Mouse (Mus musculus): ENCODE data around the gene Epop.
A peak's percentile ranks its signal among the peaks of the same experiment; 100 is the strongest.

The Epop gene

DNA sequence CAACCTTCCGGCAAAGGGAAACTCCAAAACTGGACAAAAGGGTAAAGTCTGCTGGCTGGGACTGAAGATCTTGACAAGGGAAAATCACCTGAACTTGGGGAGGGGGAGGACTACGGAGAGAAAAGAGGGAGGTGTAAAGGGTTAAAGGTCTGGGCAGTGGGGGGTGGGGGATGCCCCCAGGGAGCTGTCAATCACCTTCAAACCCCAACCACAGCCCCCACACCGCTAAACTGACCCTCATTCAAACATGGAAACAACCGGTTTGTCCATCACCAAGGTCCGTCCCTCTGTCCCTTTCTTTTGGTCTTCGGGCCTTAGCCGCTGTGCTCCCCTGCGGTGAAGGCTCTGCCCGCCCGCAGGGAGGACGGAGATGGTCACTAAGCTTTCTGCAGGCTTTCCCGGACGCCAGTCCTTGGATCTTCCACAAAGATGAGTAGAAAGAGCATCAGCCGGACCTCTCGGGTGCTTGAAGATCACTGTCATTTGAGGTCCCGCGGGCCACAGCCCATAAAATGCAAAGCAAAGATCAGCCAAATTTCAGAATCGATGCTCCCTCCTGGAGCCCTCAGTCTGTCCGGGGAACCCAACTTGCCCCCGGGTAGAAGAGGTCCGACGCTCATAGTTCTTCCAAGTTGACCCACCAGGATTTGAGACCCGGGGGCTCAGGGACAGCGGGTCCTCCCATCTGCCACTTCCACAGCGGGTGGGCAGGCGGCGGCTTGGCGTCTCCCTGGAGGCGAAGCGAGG is 1.8 kb downstream of the Epop start:
- DNase-seq, result no peak

DNA sequence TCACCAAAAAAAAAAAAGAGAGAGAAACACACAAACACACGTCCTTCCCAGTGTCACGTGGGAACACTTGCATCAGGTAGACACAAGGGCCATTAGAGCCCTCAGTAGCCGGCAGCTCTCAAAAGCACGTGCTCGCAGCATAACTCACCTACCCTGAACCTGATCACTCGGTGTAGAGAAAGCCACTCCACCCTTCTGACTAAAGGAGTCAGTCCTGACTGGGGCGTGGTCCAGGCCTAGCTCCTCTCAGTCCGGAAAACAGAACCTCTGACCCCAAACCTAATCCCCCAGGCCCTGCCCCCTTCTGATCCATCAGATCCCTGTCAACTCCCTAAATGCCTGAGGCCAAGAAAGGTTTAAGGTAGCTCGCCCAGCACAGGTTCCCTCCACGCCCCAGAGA is 2.7 kb downstream of the Epop start:
- no peak for DNase-seq

DNA sequence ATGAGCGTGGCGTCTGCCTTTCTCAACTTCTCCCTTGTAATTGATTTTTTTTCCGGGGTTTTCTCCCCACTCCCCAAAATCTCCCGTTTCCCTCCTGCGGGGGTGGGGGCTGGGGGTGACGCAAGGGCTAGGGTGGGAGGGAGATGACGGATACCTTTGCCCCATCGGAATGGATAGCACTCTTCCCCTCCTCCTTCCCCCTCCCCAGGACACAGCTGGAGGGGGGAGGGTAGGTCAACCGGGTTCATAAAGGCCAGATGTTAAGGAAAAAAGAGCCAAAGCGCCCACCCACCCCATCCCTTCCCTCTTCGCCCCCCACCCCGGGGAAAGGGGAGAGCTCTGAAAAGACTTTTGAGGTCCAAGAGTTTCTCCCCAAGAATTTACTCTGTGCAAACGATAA is 3.1 kb downstream of the Epop start:
- DNase-seq, result no peak

DNA sequence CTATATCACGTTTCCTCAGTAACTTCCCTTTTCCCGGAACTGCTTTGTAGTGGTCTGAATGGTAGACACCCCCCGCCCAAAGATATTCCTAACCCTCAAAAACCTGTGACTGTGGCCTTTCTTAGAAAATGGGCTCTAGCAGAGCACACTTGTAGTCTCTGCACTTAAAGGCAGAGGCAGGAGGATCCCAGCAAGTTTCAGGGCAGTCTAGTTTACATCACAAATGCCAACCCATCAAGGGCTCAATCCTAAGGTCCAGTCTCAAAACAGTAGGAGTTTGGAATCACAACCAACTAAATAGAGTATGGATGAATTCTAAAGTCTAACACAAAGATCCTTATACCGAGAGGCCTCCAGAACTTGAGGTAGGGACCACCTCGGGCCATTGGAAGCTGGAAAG is 4.0 kb downstream of the Epop start:
- no peak for DNase-seq

DNA sequence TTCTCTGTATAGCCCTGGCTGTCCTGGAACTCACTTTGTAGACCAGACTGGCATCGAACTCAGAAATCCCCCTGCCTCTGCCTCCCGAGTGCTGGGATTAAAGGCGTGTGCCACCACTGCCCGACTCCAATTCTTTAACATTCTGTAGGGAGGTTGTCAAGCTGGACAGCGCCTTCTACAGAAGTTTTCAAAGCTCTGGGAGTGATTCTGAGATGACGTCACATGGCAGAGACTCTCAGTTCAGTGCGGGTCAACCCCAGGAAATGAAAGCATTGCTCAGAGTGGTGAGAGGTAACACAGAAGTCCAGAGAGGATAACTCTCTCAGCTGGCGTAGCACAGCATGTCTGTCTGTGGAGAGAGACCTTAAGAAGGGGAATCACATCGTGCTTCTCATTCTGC is 6.3 kb downstream of the Epop start:
- no peak for DNase-seq

DNA sequence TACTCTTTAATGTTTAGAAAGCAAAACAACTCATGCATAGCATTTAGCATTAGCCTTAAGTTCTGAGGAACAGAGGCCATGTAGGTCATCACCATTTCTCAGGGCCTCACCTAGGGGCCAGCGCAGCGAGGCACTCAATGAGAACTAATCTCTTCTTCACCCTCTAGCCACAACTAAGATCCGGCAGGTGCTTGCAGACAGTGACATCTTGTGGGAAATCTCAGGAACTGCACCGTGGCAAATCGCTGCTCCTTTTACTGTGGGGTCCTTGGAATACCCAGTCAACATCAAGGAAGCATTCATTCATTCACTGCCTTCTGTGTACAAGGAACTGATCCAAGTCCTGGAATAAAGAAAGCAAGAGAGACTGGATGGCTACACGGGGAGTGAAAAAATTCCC is 7.1 kb downstream of the Epop start:
- peak; percentile 70 for DNase-seq

DNA sequence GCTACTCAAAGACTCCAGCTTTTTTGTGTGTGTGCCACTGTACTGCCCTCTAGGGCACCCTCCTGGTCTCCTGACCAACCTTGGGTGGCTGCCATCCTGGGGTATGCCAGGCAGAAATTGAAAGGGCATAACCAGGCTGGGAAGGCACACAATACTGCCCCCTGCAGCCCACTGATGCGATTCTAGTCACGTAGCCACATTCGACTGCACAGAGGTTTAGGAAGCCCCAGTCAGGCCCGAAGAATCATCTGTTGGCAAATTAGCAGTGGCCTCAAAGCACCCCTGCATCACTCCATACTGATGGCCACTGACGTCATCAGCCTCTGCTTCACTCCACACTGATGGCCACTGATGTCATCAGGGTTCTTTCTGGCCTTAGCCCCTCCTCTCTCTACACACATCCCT is 10.1 kb downstream of the Epop start:
- peak; percentile 25 for DNase-seq

DNA sequence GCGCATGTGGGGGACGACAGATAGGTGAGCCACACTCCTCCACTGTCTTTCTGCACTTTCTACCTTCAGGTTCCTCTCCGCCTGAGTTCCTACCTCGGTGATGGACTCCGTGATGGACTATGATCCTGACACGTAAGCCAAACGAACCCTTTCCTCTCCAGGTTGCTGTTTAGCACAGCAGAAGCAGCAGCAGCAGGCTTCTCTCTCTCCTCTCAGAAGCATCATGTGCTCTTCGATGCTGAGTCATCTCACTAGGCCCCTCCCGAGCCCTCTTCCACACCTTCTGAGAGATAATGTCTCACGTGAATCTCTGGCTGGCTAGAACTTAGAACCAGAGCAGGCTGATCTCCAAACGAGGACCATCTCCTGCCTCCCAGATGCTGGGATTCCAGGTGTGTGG is 11.1 kb downstream of the Epop start:
- no peak for DNase-seq

DNA sequence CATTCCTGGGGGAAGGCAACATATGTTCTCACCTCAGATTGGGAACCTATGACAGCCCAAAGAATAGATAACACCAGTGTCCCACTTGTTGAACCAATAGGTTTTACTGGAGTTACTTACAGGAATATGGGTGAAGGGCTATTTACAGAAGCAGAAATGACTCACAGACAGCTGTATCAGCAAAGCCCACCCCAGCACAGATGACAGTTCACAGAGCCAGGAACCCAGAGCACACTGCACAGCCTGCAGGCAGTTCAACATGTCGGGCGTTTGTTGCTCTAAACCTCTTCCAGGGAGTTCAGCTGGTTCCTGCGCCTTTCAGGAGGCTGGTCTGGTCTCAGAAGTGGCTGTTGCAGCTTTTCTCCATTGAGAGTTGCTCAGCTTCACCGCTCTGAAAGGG is 14.2 kb downstream of the Epop start:
- DNase-seq, result no peak

DNA sequence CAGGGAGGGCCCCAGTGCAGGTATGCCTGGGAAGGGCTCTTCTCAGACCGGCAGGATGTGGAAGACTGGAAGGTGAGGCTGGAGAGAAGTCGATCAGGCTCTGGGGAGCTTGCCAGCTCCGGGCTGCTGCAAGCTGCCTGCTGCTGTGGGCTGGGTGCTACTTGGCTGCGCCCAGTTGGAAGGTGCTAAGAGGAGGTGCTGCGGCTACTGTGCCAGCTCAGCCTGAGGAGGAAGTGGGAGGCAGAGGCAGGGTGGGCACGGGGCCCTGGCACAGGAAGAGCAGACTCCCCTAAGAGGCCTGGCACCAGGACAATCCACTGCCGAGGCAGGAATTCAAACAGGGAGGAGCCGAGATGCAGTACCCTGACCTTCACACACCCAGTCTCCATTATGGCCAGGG is 18.4 kb downstream of the Epop start:
- DNase-seq, result no peak

DNA sequence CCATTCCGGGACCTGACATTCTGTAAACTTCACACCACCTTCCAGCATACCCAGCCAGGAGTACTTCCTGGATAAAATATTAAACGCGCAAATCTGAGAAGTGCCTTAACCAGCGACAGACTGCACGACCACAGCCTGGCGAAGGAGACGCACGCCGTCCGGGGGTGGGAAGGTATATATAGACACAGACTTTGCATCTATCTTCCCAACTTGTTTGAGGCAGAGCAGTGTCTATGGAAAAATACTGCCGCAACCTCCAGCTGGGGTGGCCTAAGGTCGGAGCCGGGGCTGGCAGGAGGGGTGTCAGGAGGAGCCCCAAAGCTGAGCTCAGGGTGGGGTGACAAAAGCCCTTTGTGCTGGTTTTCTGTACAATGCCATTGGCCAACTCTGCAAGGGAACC is 19.8 kb downstream of the Epop start:
- DNase-seq, result no peak

DNA sequence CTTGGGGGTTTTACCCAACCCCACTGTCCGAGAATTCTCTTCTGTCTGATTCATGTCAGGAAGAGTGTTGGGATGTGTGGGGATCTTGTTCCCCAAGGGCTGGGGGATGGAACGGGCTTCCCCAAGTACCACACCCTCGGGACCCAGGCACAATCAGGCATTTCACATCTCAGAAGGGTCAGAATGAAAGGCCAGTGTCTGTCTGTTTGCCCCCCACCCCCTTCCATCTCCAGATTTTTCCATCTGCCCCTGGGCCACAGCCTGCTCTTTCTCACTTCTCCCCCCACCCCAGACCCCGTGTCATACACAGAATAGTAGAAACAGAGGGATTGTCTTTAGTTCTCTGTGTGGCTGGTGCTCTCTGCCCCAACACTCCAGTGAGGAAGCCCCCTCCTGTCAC is 20.6 kb downstream of the Epop start:
- DNase-seq, result no peak

DNA sequence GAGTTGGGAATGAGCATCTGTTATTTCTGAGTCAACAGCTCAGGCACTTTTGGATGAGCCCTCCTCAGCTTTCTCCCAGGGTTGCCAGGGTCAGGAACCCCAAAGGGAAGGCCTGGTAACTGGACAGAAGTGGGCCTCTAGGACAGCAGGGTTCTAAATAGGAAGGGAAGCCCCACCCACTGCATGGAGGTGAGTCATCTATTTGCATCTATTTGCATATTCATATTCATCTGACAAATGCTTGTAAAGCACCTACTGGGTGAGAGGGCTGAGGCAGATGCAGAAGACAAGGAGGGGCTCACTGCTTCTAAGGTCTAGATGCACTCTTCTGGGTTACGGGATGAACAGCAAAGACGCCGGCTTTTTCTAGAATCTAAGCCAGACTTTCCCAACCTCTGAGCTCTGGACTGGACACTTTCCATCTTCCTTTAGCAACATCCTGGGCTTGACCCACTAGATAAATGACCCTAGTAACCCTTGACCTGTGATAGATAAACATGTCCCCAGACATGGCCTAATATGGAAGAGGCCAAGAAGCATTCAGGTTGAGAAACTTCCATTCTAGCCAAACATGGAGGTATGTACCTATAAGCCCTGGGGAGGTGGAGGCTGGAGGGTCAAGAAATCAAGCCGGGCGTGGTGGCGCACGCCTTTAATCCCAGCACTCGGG is 22.3 kb downstream of the Epop start:
- no peak for DNase-seq

DNA sequence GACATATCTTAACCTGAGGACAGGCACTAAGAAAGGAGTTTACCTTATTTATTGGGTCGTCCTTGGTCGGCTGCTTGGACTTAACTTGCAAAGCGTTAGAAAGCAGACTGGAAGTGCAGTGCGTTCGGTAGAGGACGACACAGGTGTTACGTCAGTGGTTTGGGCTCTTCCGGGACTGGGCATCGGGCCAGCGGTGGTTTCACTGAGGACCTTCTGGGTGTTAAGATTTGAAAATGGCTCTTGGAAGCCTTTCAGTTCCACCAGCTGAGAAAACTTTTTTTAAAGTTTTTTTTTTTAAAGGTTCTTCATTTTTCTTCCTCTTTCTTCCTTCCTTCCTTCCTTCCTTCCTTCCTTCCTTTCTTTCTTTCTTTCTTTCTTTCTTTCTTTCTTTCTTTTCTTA is 25.6 kb downstream of the Epop start:
- no peak for DNase-seq

DNA sequence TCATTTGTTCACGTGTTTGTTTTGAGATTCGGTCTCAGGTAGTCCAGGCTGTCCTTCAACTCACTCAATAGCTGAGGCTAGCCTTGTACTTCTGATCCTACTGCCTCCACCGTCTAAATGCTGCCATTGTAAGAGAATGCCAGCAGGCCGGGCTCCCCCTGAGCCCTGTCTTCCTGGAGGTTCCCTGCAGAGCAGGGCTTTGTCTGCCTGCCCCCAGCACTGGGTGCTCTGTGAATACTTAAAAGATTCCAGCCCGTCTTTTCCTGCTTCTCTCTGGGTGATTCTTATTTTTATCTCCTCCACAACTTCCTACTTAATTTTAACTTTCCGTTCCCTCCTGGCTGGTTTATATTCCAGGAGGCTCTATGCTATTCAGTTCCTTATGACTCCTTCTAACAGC is 27.3 kb downstream of the Epop start:
- no peak for DNase-seq

DNA sequence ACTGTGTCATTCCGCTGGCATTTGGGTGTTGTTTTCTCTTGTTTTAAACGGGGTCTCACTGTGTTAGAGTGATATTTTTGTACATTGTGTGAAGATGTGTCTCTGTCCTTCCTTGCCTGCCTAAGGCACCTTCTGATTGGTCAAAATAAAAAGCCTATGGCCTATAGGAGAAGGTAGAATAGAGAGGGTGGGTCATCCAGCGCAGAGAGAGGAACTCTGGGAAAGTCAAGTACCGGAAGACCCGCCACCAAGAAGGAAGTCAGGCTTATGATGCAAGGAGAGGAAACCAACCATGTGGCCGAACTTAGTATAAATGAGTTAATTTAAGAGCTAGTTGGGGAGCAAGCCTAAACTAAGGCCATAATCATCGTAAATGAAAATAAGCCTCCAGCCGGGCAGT is 30.4 kb downstream of the Epop start:
- no peak for DNase-seq

DNA sequence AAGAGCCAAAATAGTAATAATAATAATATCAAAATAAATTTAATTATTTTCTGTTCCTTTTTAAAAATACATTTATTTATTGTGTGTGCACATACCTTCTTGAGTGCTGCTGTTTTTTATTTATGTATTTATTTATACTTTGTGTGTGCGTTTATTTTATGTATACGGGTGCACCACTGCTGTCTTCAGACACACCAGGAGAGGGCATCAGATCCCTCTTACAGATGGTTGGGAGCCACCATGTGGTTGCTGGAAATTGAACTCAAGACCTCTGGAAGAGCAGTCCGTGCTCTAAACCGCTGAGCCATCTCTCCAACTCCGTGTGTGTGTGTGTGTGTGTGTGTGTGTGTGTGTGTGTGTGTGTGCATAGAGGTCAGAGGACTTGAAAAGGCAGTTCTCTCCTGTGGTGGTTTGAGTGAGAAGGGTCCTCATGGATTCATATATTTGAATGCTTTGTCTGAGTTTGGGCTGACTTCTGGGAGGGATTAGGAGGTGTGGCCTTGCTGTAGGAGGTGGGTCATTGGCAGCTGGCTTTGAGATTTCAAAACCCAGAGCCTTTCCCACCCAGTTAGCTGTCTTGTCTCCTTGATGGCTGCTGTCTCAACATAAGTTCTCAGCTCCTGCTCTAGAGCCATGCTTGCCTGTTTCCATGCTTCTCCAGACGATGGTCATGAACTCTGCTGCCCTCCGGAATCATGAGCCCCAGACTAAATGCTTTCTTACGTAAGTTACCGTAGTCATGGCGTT is 31.4 kb downstream of the Epop start:
- no peak for DNase-seq

DNA sequence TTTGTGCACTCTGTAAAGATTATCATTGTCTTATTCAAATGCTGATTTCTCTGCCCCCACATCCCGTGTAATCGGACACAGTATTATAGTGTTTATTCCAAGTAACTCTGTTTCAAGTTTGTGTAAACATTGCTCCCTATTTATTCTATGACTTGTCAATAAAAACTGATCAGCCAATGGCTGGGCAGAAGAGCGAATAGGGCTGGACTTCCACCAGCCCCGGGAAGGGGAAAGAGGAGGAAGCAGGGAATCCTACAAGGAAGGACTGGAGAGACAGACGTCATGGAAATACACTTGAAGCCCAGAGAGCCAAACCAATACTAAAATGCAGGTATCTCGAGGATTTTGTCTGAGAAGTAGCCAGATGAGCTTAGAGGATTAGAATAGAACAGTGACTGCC is 35.4 kb downstream of the Epop start:
- DNase-seq, result no peak

DNA sequence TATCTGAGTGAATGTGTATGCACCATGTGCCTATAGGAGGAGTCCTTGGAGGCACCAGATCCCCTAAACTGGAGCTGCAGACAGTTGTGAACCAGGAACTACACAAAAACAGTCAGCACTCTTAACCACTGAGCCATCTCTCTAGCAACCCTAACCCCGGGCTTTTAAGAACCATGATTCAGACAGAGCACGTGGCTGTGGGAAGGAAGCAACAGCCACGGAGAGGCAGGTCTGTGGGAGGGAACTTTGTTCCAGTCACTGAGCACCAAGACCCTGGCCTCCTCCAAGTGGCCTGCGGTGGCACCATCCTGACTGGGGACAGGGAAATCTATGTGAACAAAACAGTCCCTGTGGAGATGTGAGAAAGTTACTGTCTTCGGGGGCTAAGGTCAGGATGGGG is 37.6 kb downstream of the Epop start:
- no peak for DNase-seq

DNA sequence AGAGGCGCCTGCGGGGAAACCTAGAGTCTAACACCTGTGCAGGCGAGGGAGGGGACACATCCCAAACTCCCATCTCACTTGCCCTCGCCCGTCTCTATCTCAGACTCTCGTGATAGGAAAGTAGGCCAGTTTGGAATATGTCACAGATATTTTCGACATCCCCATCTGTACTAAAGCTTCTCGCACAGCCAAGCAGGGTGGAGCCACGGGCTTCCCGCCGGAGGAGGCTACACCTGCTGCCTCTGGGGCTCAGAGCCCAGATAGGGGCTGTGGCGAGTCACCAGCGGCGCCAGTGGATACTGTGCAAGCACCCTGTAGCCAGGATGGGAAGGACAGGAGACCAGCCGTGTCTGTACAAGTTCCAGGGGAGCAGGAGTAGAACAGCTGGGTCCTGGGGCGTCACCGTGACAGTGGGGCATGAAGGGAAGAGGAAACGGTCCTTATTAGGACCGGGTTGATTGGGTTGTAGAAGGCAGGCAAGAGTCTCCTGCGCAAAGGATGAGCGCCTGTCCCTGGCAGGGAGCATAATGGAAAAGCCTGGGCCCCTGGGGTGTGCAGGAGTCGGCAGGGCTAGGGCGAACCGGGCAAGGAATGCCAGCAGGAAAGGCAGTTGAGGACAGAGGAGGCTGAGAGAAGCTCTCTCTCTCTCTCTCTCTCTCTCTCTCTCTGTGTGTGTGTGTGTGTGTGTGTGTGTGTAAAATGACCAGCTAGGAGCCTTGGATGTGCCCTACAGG is 39.1 kb downstream of the Epop start:
- no peak for DNase-seq

DNA sequence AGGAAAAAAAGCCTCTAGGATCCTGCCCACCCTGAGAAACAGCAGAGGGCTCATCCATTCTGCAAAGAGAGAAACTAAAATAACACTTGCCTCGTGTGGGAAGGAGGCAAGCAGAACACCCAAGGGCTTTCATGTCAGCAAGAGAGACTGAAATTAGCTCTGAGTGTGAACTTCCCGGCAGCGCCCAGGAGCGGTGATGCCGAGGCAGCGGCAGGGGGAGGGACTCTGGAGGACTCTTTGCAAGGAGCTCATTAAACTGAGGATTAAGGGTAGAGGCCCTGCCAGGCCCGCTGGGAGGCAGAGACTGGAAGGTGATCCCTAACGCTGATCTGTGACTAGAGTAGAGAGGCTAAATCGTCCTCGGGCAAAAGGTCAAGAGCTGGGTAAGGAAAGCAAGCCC is 40.3 kb downstream of the Epop start:
- DNase-seq, result no peak

DNA sequence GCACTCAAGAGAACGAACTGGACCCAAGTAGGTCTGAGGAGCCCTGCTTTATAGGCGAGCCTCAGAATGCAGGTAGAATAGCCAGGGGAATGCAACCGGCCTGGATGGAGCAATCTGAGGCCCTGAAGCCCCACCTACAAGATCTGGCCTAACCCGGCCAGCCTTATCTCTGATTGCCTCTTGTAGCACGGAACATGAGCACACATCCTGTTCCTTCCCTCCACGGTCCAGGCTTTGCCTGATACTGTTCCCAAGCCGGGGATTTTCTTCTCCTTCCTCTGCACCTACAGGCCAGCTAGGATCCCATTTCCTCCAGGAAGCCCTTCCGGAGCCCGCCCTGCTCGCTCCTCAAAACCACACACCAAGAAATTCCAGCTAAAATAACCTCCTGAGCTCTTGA is 43.6 kb downstream of the Epop start:
- no peak for DNase-seq

DNA sequence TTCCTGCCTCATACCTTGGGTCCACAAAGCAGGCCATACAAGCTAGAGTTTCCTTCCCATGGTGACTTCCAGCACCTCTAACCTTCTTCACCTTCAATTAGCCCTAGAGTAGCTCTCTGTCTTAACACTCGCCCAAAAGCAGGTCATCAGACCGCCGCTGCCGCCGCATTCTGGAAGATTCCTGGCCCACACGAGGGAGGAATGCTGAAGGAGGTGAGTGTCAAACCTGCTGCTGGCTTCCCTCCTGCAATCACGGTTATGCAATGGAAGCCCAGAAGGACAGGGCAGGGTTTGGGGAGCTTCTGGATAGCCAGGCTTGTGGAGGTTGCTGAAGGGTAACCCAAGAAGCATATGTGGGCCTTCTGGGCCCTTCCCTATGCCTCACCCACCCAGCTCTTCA is 45.0 kb downstream of the Epop start:
- no peak for DNase-seq

Measured in thymus, postnatal 25 days (tissue).